Mouse (Mus musculus) spleen, adult 2 months (tissue): ENCODE results near the gene Lhfpl2. TPM values are rescaled to one million over a fixed set of nuclear protein-coding genes. Genes with fewer than 3 reads are reported as not detected.

Experiments
- DNase-seq, 2 experiments: peaks; one replicate each; pipeline versions ENCODE4 v3.0.0 to v3.0.0-alpha.2; 2012 to 2021; ENCODE audit warnings: low spot score in 2 of 2, low read depth in 1 of 2
- H3K27ac ChIP-seq: fragments of 200-500 bp; 2 replicates; pipeline ENCODE4 v1.5.1; 2012; ENCODE audit warnings: low read length, inconsistent platforms; ENCODE audit not compliant: insufficient read depth
- H3K27me3 ChIP-seq: fragments of 200-500 bp; 2 replicates; pipeline ENCODE4 v1.6.1; 2012; ENCODE audit warnings: mild to moderate bottlenecking, moderate library complexity, low read length, inconsistent platforms; ENCODE audit not compliant: control insufficient read depth, insufficient read depth
- H3K36me3 ChIP-seq: fragments of 200-500 bp; 2 replicates; pipeline ENCODE4 v1.6.1; 2012; ENCODE audit warnings: mild to moderate bottlenecking, low read length, inconsistent platforms; ENCODE audit not compliant: control insufficient read depth, insufficient read depth
- H3K4me1 ChIP-seq: fragments of 200-500 bp; 2 replicates; pipeline ENCODE4 v1.6.1; 2011; ENCODE audit warnings: inconsistent platforms; ENCODE audit not compliant: control insufficient read depth, insufficient read depth, insufficient read length
- H3K4me3 ChIP-seq: fragments of 200-500 bp; 2 replicates; pipeline ENCODE4 v1.5.1; 2011; ENCODE audit warnings: mild to moderate bottlenecking, inconsistent platforms; ENCODE audit not compliant: insufficient read depth, insufficient read length; ENCODE audit errors: extremely low read depth
- CTCF ChIP-seq: fragments of 200-500 bp; IDR thresholded peaks from 2 replicates; pipeline ENCODE4 v1.5.1; 2011; ENCODE audit warnings: mild to moderate bottlenecking, inconsistent platforms; ENCODE audit not compliant: insufficient read depth, insufficient read length, insufficient replicate concordance; ENCODE audit errors: extremely low read depth
- POLR2A ChIP-seq: fragments of 200-500 bp; IDR thresholded peaks from 2 replicates; pipeline ENCODE4 v1.6.1; 2011; ENCODE audit warnings: low read depth, low read length, inconsistent platforms
- WGBS: fragments of 180-500 bp; shearing (Covaris S2); methylation state at CpG from one replicate; pipeline ENCODE4 v1.1.7; 2018; 5-methylcytosine and 5-hydroxymethylcytosine counted together
- polyA plus RNA-seq: library from polyadenylated mRNA; depleted of rRNA; stranded (reverse); fragments of >200 nt; gene quantifications from 2 replicates; pipeline ENCODE4 v1.2.3, GENCODE M21; 2012

Gene Lhfpl2
- polyA plus RNA-seq, 1 experiment: 4.8 TPM

DNA sequence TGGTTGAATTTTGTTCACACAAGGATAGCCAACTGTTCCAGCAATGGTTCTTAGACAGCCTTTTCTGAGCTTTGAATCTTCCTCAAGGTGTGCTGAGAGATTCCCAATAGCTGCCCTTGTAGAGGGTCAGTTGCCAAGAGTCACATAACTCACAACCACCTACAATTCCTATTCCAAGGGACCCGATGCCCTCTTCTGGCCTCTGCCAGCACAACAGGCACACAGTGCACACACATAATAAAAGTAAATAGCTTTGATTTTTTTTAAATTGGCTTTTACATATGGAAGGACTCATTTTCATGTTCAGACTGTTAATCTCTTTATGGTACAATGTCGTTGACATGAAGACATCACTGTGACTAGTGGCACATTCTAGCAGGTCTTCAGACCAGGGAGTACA lies 155.1 kb downstream of the Lhfpl2 start:
- Histone ChIP-seq H3K4me3 (no peak overlapping the region), H3K27ac (no peak overlapping the region), H3K4me1 (no peaks in the 10 kb centered on the region), H3K27me3 (no peaks in the 10 kb centered on the region), H3K36me3 (no peaks in the 10 kb centered on the region)
- DNase-seq: no peak
- TF ChIP-seq POLR2A (no peak), CTCF (no peak)
- 90% methylated on average over 2 of the region's 2 CpGs for WGBS

DNA sequence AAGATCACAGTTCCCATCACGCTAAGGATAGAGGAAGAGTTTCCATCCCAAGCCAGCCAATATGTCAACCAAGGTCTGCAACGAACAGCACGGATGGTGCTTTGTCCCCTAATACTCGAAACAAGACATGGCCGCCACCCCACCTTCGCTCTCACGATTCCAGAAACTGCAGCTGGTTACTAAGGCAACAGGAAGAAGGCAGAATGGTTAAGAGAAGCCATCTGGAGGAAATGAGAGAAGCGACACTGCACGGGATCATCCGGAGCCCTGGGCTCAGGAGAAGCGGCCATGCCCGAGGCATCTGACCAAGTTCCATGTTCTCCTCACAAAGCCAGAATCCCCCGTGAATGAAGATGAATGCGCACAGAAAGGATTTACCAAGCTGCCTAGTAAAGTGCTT lies 166.0 kb downstream of the Lhfpl2 start:
- Histone ChIP-seq H3K27ac (no peak overlapping the region), H3K4me3 (no peak overlapping the region), H3K4me1 (no peaks in the 10 kb centered on the region), H3K36me3 (no peaks in the 10 kb centered on the region), H3K27me3 (no peaks in the 10 kb centered on the region; the same call in 1 of the 2 replicates)
- WGBS: 84% methylated on average over 14 of the region's 14 CpGs
- TF ChIP-seq CTCF: no peak
- no peak for TF ChIP-seq POLR2A
- no peak for DNase-seq

DNA sequence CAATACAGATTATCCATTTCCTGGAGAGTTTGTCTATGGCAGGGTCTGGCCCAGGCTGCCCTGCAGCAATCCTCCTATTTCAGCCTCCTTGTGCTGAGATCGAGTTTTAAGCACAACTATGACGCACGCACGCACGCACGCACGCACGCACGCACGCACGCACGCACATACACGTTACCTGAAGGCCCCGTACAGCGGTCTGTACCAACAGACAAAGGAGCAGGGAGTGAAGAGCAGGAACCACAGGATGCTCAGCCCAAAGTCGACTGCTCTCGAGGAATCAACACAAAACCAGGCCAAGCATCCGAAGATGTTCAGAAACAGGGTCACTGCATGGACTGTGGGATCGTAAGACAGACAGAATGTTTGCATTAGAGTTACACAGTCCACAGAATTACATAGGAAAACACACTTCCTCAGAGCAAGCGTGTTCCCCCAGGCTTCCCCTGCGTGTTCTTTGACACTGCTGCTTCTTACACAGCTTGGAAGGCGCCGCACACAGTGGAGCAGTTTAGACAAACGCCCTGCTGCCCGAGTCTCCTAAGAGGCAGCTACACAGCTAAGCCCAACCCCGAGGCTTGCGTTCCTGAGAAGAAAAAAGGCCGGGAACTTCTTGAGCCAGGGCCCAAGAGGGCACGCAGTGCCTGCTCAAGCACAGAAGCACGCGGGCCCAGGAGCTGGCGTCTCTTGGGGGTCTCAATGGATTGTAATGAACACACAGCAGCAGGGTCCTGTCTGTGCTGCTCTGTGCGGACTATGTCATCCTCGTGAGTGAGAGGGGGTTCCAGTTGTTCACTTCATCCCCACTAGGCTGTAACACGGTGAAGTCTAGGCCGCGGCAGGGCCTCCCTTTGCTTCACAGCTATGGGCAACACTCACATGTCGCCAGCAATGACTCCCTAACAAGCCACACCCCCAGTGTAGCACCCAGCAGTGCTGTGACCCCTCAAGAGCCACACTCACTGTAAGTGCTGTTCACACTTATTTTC lies 167.4 kb downstream of the Lhfpl2 start:
- H3K4me1 ChIP-seq: no peaks in the 10 kb centered on the region
- no peak overlapping the region for H3K4me3 ChIP-seq
- no peak overlapping the region for H3K27ac ChIP-seq
- H3K36me3 ChIP-seq: no peaks in the 10 kb centered on the region
- no peaks in the 10 kb centered on the region; the same call in 1 of the 2 replicates for H3K27me3 ChIP-seq
- 95% methylated on average over 38 of the region's 38 CpGs for WGBS
- no peak for TF ChIP-seq POLR2A
- no peak for TF ChIP-seq CTCF
- no peak for DNase-seq

- H3K4me1 ChIP-seq: no peaks in the 10 kb centered on the region
- 90% methylated on average over 14 of the region's 14 CpGs for WGBS
- TF ChIP-seq CTCF (no peak), POLR2A (no peak)
- DNase-seq: no peak
- no peak overlapping the region for H3K4me3 ChIP-seq
- H3K27me3 ChIP-seq: no peaks in the 10 kb centered on the region
- H3K36me3 ChIP-seq: no peaks in the 10 kb centered on the region
- no peak overlapping the region for H3K27ac ChIP-seq
Measured at GRCm38 (mm10) chr13:94231871-94232270, 174.3 kb downstream of the Lhfpl2 start.

DNA sequence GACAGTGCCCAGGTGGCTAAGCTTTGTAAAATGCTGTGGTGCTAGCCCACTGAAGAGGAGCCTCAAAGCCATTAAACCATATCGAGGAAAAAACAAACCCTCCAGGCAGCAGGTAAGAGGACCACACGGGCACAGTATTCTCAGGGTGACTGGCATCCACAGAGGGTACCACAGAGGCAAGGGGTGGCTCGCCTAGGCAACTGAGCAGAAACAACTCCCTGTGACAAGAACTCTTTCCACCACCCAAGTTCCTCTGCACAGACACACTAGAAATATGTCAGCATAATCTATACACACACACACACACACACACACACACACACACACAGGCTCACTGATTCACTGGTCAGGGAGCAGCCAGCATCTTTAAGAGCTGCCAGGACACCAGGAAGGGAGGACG lies 181.9 kb downstream of the Lhfpl2 start:
- no peaks in the 10 kb centered on the region for H3K4me1 ChIP-seq
- 83% methylated on average over 4 of the region's 4 CpGs for WGBS
- no peak for TF ChIP-seq POLR2A
- no peak for TF ChIP-seq CTCF
- H3K36me3 ChIP-seq: no peaks in the 10 kb centered on the region
- no peaks in the 10 kb centered on the region for H3K27me3 ChIP-seq
- DNase-seq: no peak
- no peak overlapping the region for H3K4me3 ChIP-seq
- no peak overlapping the region for H3K27ac ChIP-seq

DNA sequence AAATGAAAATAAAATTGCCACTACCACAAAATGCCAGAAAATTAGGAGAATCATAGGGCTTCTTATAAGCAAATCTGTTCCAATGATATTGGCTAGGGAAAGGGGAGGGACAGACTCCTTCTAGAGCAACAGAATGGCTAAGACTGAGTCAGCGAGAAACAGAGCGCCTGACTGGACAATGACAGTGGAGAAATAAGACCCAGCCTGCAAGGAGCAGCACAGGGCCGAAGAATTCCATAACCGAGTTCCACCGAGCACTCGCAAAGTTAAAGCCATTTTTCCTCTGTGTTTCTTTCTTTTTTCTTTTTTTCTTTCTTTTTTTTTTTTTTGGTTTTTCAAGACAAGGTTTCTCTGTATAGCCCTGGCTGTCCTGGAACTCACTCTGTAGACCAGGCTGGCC lies 182.5 kb downstream of the Lhfpl2 start:
- Histone ChIP-seq H3K4me3 (no peak overlapping the region), H3K27ac (no peak overlapping the region), H3K36me3 (no peaks in the 10 kb centered on the region), H3K27me3 (no peaks in the 10 kb centered on the region), H3K4me1 (no peaks in the 10 kb centered on the region)
- DNase-seq: no peak
- no peak for TF ChIP-seq CTCF
- no peak for TF ChIP-seq POLR2A
- WGBS: 93% methylated on average over 6 of the region's 6 CpGs

- H3K4me1 ChIP-seq: no peaks in the 10 kb centered on the region
- no peak overlapping the region for H3K4me3 ChIP-seq
- no peak for TF ChIP-seq CTCF
- TF ChIP-seq POLR2A: no peak
- no peaks in the 10 kb centered on the region for H3K36me3 ChIP-seq
- 64% methylated on average over 5 of the region's 5 CpGs for WGBS
- no peak for DNase-seq
- no peak overlapping the region for H3K27ac ChIP-seq
- H3K27me3 ChIP-seq: no peaks in the 10 kb centered on the region
Measured at GRCm38 (mm10) chr13:94240873-94241272, 183.3 kb downstream of the Lhfpl2 start.
